Mouse (Mus musculus): ENCODE data around the gene Pdgfc. TPM values are rescaled to one million over a fixed set of nuclear protein-coding genes. Genes with fewer than 3 reads are reported as not detected.

Gene Pdgfc
- 27.7 and 30.4 TPM in 2 replicates for polyA plus RNA-seq (2014; fragmentation: Nextera tagmentation; extraction: Ambion mirVana)

DNA sequence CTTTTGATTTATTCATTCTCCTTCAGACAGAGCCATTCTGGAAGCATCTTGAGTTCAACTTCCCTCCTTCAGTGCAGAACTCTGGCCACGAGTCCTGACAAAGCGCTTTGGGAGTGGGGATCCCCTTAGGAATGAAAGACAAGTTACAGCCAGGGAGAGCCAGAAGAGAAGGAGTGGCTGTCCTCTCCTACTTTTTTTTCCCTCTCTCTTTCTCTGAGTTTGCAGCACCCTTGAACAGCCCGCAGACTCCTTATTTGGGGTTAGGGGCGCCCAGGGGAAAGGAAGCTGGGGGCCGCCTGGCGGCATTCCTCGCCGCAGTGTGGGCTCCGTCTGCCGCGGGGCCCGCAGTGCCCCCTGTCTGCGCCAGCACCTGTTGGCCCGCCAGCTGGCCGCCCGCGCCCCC, at the start of gene Pdgfc:
TSS of gene Pdgfc (plus strand) at position 266 of the 403 bp plus-strand sequence.
- DNase-seq (ENCODE audit: low spot score) = no peak
- peak within 1 kb of the TSS; percentile 81 for H3K9ac ChIP-seq (ENCODE audit: low read depth, low read length)
- H3K4me1 ChIP-seq (ENCODE audit: control insufficient read depth, insufficient read depth, low read length) = peaks cover 13% of the 10 kb centered on the region; the same call in 1 of the 2 replicates
- H3K27me3 ChIP-seq (replicated peaks; ENCODE audit: control insufficient read depth, insufficient read depth, low read length) = no peaks in the 10 kb centered on the region
- H3K4me3 ChIP-seq (ENCODE audit: low read depth, low read length) = peak within 1 kb of the TSS; percentile 75
- WGBS = 4% methylated on average over 3 of the region's 17 CpGs
- H3K27ac ChIP-seq (replicated peaks; ENCODE audit: low read depth, low read length) = peak within 1 kb of the TSS; percentile 78
- no peaks in the 10 kb centered on the region for H3K36me3 ChIP-seq (ENCODE audit: control insufficient read depth, insufficient read depth, low read length)
- peak within 1 kb of the TSS; percentile 70 for H3K4me2 ChIP-seq (ENCODE audit: low read depth, low read length)
- no peaks in the 10 kb centered on the region for H3K9me3 ChIP-seq (ENCODE audit: control insufficient read depth, low read length)
- no peak for ATAC-seq (ENCODE audit: low read depth)

GRCm38 (mm10) chr3:81009245-81009644, 27.0 kb upstream of the Pdgfc start:
- H3K36me3 ChIP-seq (ENCODE audit: control insufficient read depth, insufficient read depth, low read length) = no peaks in the 10 kb centered on the region
- no peak for ATAC-seq (ENCODE audit: low read depth)
- WGBS = 85% methylated on average over 3 of the region's 3 CpGs
- H3K9me3 ChIP-seq (ENCODE audit: control insufficient read depth, low read length) = no peaks in the 10 kb centered on the region
- H3K4me3 ChIP-seq (ENCODE audit: low read depth, low read length) = no peak overlapping the region
- DNase-seq (ENCODE audit: low spot score) = no peak
- no peak overlapping the region for H3K27ac ChIP-seq (replicated peaks; ENCODE audit: low read depth, low read length)
- no peak overlapping the region for H3K4me2 ChIP-seq (ENCODE audit: low read depth, low read length)
- H3K9ac ChIP-seq (ENCODE audit: low read depth, low read length) = no peak overlapping the region
- no peaks in the 10 kb centered on the region for H3K27me3 ChIP-seq (replicated peaks; ENCODE audit: control insufficient read depth, insufficient read depth, low read length)
- no peaks in the 10 kb centered on the region for H3K4me1 ChIP-seq (ENCODE audit: control insufficient read depth, insufficient read depth, low read length)

DNA sequence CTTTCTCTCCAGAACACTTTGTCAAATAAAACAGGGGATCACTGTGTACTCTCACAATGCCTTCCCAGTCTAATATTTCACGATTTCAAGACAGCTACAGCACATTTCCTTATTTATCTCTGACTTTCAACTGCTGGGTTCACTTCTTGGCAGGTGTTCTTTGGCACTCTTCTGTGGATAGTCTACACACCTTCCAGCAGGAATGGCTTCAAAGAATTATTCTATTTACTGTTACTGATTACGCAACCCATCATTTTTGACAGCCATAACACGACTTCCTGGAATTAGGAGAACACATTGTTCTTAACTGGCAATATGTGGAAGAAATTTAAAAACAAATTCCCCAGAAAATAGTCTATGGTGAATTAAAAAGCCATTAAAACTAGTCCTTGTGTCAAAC, 26.3 kb upstream of the Pdgfc start:
- ATAC-seq (ENCODE audit: low read depth) (no peak), DNase-seq (ENCODE audit: low spot score) (no peak)
- Histone ChIP-seq H3K27me3 (replicated peaks; ENCODE audit: control insufficient read depth, insufficient read depth, low read length) (no peaks in the 10 kb centered on the region), H3K4me3 (ENCODE audit: low read depth, low read length) (no peak overlapping the region), H3K4me2 (ENCODE audit: low read depth, low read length) (no peak overlapping the region), H3K9ac (ENCODE audit: low read depth, low read length) (no peak overlapping the region), H3K9me3 (ENCODE audit: control insufficient read depth, low read length) (no peaks in the 10 kb centered on the region), H3K27ac (replicated peaks; ENCODE audit: low read depth, low read length) (no peak overlapping the region), H3K4me1 (ENCODE audit: control insufficient read depth, insufficient read depth, low read length) (no peaks in the 10 kb centered on the region), H3K36me3 (ENCODE audit: control insufficient read depth, insufficient read depth, low read length) (no peaks in the 10 kb centered on the region)
- WGBS = 80% methylated on average over 3 of the region's 3 CpGs

DNA sequence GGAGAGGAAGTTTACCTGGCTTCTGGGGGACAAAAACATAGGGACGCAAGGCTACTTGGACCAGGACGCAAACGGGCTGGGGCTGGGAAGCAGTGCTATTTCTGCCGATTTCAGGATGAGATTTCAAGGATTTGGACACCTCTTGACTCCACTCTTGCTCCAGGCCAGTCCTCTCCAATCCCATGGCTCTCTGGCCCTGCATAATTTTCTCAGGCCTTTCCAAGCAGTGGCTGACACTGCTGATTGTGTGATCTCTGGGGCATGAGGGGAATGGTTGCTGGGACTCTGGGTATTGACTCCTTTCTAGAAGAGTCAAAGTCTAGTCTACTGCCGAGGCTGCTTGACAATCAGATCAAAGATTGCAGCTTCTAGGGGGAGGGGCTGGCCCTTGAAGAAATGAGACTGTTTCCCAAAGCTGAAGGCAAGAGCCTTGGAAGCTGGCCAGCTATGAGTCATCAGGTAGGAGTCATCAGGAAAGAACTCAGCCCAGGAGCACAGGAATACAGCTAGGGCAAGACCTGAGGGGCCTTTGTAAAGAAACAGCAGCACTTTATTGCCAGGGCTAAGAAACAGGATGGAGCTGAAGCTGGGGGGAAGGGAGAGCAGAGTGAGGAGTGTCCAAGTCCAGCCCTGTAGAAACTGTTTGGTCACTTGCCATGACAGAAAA, 18.7 kb upstream of the Pdgfc start:
- WGBS = 71% methylated on average over 5 of the region's 5 CpGs
- H3K36me3 ChIP-seq (ENCODE audit: control insufficient read depth, insufficient read depth, low read length) = no peaks in the 10 kb centered on the region
- ATAC-seq (ENCODE audit: low read depth) (peak; percentile 79), DNase-seq (ENCODE audit: low spot score) (peak; percentile 90)
- no peak overlapping the region for H3K27ac ChIP-seq (replicated peaks; ENCODE audit: low read depth, low read length)
- H3K4me1 ChIP-seq (ENCODE audit: control insufficient read depth, insufficient read depth, low read length) = no peaks in the 10 kb centered on the region
- H3K9ac ChIP-seq (ENCODE audit: low read depth, low read length) = no peak overlapping the region
- no peaks in the 10 kb centered on the region for H3K9me3 ChIP-seq (ENCODE audit: control insufficient read depth, low read length)
- H3K4me2 ChIP-seq (ENCODE audit: low read depth, low read length) = no peak overlapping the region
- H3K4me3 ChIP-seq (ENCODE audit: low read depth, low read length) = no peak overlapping the region
- no peaks in the 10 kb centered on the region for H3K27me3 ChIP-seq (replicated peaks; ENCODE audit: control insufficient read depth, insufficient read depth, low read length)

DNA sequence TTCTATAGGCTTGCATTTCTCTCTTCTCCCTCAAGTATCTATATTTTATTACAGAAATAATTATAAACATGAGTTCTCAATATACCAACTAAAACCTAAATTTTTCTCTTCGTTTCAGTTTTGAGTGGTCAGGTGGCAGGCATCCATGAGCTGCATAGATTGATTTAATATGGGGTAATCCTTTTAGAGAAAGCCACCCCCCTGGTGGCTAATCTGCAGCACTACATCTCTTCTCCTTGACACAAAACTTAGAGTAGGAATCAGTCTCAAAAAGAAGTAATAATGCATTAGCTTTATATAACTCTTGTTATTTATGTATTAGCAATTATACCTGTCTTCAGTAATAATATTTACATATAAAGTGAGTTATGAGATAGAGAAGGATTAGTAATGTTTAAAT, 16.2 kb upstream of the Pdgfc start:
- H3K4me1 ChIP-seq (ENCODE audit: control insufficient read depth, insufficient read depth, low read length) = no peaks in the 10 kb centered on the region
- ATAC-seq (ENCODE audit: low read depth) (no peak), DNase-seq (ENCODE audit: low spot score) (no peak)
- 46% methylated on average over 1 of the region's 1 CpGs for WGBS
- H3K9me3 ChIP-seq (ENCODE audit: control insufficient read depth, low read length) = no peaks in the 10 kb centered on the region
- no peak overlapping the region for H3K4me2 ChIP-seq (ENCODE audit: low read depth, low read length)
- H3K27me3 ChIP-seq (replicated peaks; ENCODE audit: control insufficient read depth, insufficient read depth, low read length) = no peaks in the 10 kb centered on the region
- H3K27ac ChIP-seq (replicated peaks; ENCODE audit: low read depth, low read length) = no peak overlapping the region
- H3K36me3 ChIP-seq (ENCODE audit: control insufficient read depth, insufficient read depth, low read length) = no peaks in the 10 kb centered on the region
- H3K4me3 ChIP-seq (ENCODE audit: low read depth, low read length) = no peak overlapping the region
- no peak overlapping the region for H3K9ac ChIP-seq (ENCODE audit: low read depth, low read length)

DNA sequence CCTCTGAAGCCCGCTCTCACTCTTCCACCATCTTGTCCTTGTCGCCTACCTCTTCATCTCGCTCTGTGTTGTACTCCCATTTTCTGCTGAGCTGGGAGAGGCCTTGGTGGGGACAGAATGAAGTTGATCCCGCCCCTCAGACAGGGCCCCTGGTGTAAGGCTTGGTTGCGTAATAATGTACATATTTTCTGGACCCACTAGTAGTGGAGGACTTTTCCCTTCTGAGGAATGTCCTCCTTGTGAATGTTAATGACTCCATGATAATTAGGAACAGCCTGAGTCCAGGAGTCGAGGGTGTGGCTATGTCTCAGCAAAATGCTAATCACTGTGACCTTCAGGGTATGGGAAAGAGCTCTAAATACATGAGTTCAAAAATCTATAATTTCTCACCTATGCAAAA, 14.4 kb upstream of the Pdgfc start:
- H3K4me2 ChIP-seq (ENCODE audit: low read depth, low read length) = no peak overlapping the region
- no peak for ATAC-seq (ENCODE audit: low read depth)
- H3K27me3 ChIP-seq (replicated peaks; ENCODE audit: control insufficient read depth, insufficient read depth, low read length) = no peaks in the 10 kb centered on the region
- H3K36me3 ChIP-seq (ENCODE audit: control insufficient read depth, insufficient read depth, low read length) = no peaks in the 10 kb centered on the region
- H3K27ac ChIP-seq (replicated peaks; ENCODE audit: low read depth, low read length) = no peak overlapping the region
- WGBS = 80% methylated on average over 6 of the region's 6 CpGs
- no peak overlapping the region for H3K9ac ChIP-seq (ENCODE audit: low read depth, low read length)
- no peaks in the 10 kb centered on the region for H3K9me3 ChIP-seq (ENCODE audit: control insufficient read depth, low read length)
- no peak for DNase-seq (ENCODE audit: low spot score)
- no peaks in the 10 kb centered on the region for H3K4me1 ChIP-seq (ENCODE audit: control insufficient read depth, insufficient read depth, low read length)
- no peak overlapping the region for H3K4me3 ChIP-seq (ENCODE audit: low read depth, low read length)

- no peak overlapping the region for H3K4me2 ChIP-seq (ENCODE audit: low read depth, low read length)
- H3K9ac ChIP-seq (ENCODE audit: low read depth, low read length) = no peak overlapping the region
- no peaks in the 10 kb centered on the region for H3K4me1 ChIP-seq (ENCODE audit: control insufficient read depth, insufficient read depth, low read length)
- no peak overlapping the region for H3K4me3 ChIP-seq (ENCODE audit: low read depth, low read length)
- no peak overlapping the region for H3K27ac ChIP-seq (replicated peaks; ENCODE audit: low read depth, low read length)
- no peaks in the 10 kb centered on the region for H3K9me3 ChIP-seq (ENCODE audit: control insufficient read depth, low read length)
- ATAC-seq (ENCODE audit: low read depth) = no peak
- H3K36me3 ChIP-seq (ENCODE audit: control insufficient read depth, insufficient read depth, low read length) = no peaks in the 10 kb centered on the region
- DNase-seq (ENCODE audit: low spot score) = no peak
- WGBS = 77% methylated on average over 5 of the region's 5 CpGs
- H3K27me3 ChIP-seq (replicated peaks; ENCODE audit: control insufficient read depth, insufficient read depth, low read length) = no peaks in the 10 kb centered on the region
Observed at GRCm38 (mm10) chr3:81022266-81022665, 13.9 kb upstream of the Pdgfc start.

- no peaks in the 10 kb centered on the region for H3K27me3 ChIP-seq (replicated peaks; ENCODE audit: control insufficient read depth, insufficient read depth, low read length)
- DNase-seq (ENCODE audit: low spot score) = no peak
- H3K9ac ChIP-seq (ENCODE audit: low read depth, low read length) = no peak overlapping the region
- no peak overlapping the region for H3K27ac ChIP-seq (replicated peaks; ENCODE audit: low read depth, low read length)
- H3K4me2 ChIP-seq (ENCODE audit: low read depth, low read length) = no peak overlapping the region
- 63% methylated on average over 1 of the region's 1 CpGs for WGBS
- no peaks in the 10 kb centered on the region for H3K4me1 ChIP-seq (ENCODE audit: control insufficient read depth, insufficient read depth, low read length)
- H3K9me3 ChIP-seq (ENCODE audit: control insufficient read depth, low read length) = no peaks in the 10 kb centered on the region
- H3K36me3 ChIP-seq (ENCODE audit: control insufficient read depth, insufficient read depth, low read length) = no peaks in the 10 kb centered on the region
- H3K4me3 ChIP-seq (ENCODE audit: low read depth, low read length) = no peak overlapping the region
- ATAC-seq (ENCODE audit: low read depth) = no peak
Observed at GRCm38 (mm10) chr3:81022845-81023244, 13.4 kb upstream of the Pdgfc start.

DNA sequence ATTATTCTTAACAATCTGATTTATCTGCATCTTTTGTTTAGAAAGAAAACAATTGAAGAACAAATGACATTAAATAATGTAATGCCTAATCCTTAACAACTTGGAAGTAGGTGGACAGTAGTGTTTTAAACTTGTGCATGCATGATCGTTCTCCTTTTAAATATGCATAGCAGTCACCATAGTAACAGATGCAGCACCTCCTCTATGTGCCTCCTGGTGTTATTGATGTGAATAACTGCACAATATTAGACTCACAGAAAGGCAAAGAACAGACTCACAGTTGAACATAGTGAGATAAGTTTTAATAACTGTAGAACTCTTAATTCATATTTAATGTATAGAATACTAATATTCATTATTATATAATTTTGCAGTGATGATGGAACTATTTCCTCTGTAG, 12.6 kb upstream of the Pdgfc start:
- Histone ChIP-seq H3K36me3 (ENCODE audit: control insufficient read depth, insufficient read depth, low read length) (no peaks in the 10 kb centered on the region), H3K9me3 (ENCODE audit: control insufficient read depth, low read length) (no peaks in the 10 kb centered on the region), H3K4me2 (ENCODE audit: low read depth, low read length) (no peak overlapping the region), H3K4me3 (ENCODE audit: low read depth, low read length) (no peak overlapping the region), H3K4me1 (ENCODE audit: control insufficient read depth, insufficient read depth, low read length) (no peaks in the 10 kb centered on the region), H3K27me3 (replicated peaks; ENCODE audit: control insufficient read depth, insufficient read depth, low read length) (no peaks in the 10 kb centered on the region), H3K9ac (ENCODE audit: low read depth, low read length) (no peak overlapping the region), H3K27ac (replicated peaks; ENCODE audit: low read depth, low read length) (no peak overlapping the region)
- DNase-seq (ENCODE audit: low spot score) (no peak), ATAC-seq (ENCODE audit: low read depth) (no peak)
- 65% methylated on average over 1 of the region's 1 CpGs for WGBS
